Mouse (Mus musculus): ENCODE results near the gene Nt5c. TPM values are rescaled to one million over a fixed set of nuclear protein-coding genes. Genes with fewer than 3 reads are reported as not detected.

The Nt5c gene
- polyA plus RNA-seq, 1 experiment from 2014 or later = 80.3 TPM

GRCm38 (mm10) chr11:115519581-115519980 is 27.9 kb upstream of the Nt5c start:
- H3K9me3 ChIP-seq = no peaks in the 10 kb centered on the region
- WGBS = 93% methylated on average over 3 of the region's 3 CpGs
- peaks cover 17% of the 10 kb centered on the region for H3K36me3 ChIP-seq (replicated peaks)
- no peak overlapping the region for H3K27ac ChIP-seq
- H3K4me3 ChIP-seq (replicated peaks) = no peak overlapping the region
- H3K4me2 ChIP-seq = no peak overlapping the region
- H3K9ac ChIP-seq = no peak overlapping the region
- H3K27me3 ChIP-seq = no peaks in the 10 kb centered on the region
- peaks cover 3% of the 10 kb centered on the region; the same call in 1 of the 2 replicates for H3K4me1 ChIP-seq
- no peak for ATAC-seq (ENCODE audit: low FRiP score)

DNA sequence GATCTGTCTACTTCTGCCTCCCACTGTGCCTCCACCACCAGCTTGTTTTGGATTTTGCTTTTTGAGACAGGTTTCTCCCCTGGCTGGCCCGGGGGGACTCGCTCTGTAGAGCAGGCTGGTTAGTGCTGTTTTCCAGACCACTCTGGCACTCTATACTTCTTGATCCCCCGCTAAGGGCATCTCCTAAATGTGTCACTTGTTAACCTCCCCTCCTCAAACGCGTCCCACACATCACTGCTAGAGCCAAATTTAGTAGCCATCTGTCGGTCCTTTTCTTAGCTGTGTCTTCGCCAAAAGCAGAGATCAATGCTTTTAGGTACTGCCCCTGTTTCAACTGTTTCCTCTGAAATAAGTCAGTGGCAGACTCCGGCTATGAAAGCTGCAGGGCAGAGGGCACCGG is 27.0 kb upstream of the Nt5c start:
- no peak overlapping the region for H3K4me3 ChIP-seq (replicated peaks)
- peaks cover 10% of the 10 kb centered on the region for H3K36me3 ChIP-seq (replicated peaks)
- H3K9ac ChIP-seq = no peak overlapping the region
- peaks cover 3% of the 10 kb centered on the region; the same call in 1 of the 2 replicates for H3K4me1 ChIP-seq
- ATAC-seq (ENCODE audit: low FRiP score) = no peak
- 82% methylated on average over 9 of the region's 9 CpGs for WGBS
- H3K27me3 ChIP-seq = no peaks in the 10 kb centered on the region
- no peak overlapping the region for H3K27ac ChIP-seq
- H3K9me3 ChIP-seq = no peaks in the 10 kb centered on the region
- H3K4me2 ChIP-seq = no peak overlapping the region

DNA sequence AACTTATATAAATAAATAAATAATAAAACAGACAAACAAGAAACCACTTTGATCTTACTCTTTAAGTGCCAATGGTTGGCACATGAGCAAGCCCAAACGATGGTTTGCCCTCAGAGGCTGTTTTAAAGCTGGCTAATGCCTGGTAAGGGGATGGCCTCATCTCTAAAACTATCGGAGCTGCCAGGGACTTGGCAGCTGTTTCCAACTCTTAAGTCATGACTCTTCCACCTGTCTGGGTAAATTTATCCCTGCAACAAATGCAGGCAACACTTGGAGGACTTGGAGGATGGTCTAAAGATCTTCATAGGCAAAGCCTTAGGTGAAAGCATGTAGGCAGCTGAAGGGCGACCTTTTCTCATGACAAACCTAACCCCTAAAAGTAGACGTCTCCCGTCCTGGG is 25.3 kb upstream of the Nt5c start:
- no peak overlapping the region for H3K4me3 ChIP-seq (replicated peaks)
- no peak overlapping the region for H3K27ac ChIP-seq
- peaks cover under 1% of the 10 kb centered on the region for H3K36me3 ChIP-seq (replicated peaks)
- no peaks in the 10 kb centered on the region for H3K27me3 ChIP-seq
- ATAC-seq (ENCODE audit: low FRiP score) = no peak
- H3K4me1 ChIP-seq = peaks cover 10% of the 10 kb centered on the region
- 89% methylated on average over 5 of the region's 5 CpGs for WGBS
- no peaks in the 10 kb centered on the region for H3K9me3 ChIP-seq
- no peak overlapping the region for H3K4me2 ChIP-seq
- H3K9ac ChIP-seq = no peak overlapping the region

DNA sequence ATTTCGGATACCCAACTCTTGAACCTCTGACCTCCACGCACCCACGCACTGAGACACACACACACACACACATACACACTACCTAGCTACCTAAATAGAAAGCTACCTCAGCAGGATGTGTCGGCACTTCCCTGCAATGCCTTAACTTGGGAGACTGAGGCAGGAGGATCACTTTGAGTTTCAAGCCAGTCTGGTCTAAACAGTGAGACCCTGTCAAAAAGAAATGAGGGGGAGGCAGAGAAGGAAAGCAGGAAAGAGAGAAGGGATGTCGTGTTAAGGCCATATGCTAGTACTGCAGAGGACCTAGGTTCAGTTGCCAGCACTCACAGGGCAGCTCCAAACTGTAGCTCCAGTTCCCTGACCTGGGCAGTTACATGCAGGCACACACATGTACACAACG is 23.4 kb upstream of the Nt5c start:
- peaks cover 29% of the 10 kb centered on the region for H3K4me1 ChIP-seq
- no peak overlapping the region for H3K27ac ChIP-seq

DNA sequence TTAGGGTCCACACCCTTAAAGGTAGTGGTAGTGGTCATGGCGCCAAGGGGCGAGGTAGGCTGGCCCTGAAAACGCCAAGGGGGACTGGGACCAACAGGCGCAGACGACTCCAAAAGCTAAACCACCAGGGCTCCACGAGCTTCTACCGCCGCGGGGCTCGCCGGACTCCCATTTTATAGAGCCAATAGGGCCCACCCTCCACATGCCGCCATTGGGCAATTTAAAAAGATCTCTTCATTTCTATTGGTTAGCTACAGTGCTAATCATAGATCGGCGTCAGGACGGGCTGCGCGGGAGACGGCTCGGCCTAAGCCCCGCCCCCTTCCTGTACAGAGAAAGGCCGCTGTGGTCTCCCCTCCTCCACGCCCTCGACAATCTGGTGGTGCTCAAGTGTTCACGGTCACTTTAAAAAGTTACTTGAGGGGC is 22.6 kb upstream of the Nt5c start, which contains the start of gene Jpt1:
TSS of gene Jpt1 (minus strand) at position 150 of the 426 bp plus-strand sequence.
- under 1% methylated on average over 24 of the region's 24 CpGs for WGBS
- peak within 1 kb of the TSS; percentile 99 for H3K9ac ChIP-seq
- no peaks in the 10 kb centered on the region for H3K36me3 ChIP-seq (replicated peaks)
- peak within 1 kb of the TSS; percentile 86 for H3K27ac ChIP-seq
- no peaks in the 10 kb centered on the region for H3K9me3 ChIP-seq
- no peaks in the 10 kb centered on the region for H3K27me3 ChIP-seq
- H3K4me2 ChIP-seq = peak within 1 kb of the TSS; percentile 73
- H3K4me1 ChIP-seq = peaks cover 34% of the 10 kb centered on the region
- H3K4me3 ChIP-seq (replicated peaks) = peak within 1 kb of the TSS; percentile 100
- peak; percentile 98 for ATAC-seq (ENCODE audit: low FRiP score)

More for the DNA sequence above, 23.4 kb upstream of the Nt5c start:
- no peak overlapping the region for H3K9ac ChIP-seq
- ATAC-seq (ENCODE audit: low FRiP score) = no peak
- no peak overlapping the region; the same call in 1 of the 2 replicates for H3K4me2 ChIP-seq
- no peaks in the 10 kb centered on the region for H3K36me3 ChIP-seq (replicated peaks)
- WGBS = 77% methylated on average over 6 of the region's 6 CpGs
- no peaks in the 10 kb centered on the region for H3K27me3 ChIP-seq
- H3K4me3 ChIP-seq (replicated peaks) = no peak overlapping the region
- no peaks in the 10 kb centered on the region for H3K9me3 ChIP-seq

DNA sequence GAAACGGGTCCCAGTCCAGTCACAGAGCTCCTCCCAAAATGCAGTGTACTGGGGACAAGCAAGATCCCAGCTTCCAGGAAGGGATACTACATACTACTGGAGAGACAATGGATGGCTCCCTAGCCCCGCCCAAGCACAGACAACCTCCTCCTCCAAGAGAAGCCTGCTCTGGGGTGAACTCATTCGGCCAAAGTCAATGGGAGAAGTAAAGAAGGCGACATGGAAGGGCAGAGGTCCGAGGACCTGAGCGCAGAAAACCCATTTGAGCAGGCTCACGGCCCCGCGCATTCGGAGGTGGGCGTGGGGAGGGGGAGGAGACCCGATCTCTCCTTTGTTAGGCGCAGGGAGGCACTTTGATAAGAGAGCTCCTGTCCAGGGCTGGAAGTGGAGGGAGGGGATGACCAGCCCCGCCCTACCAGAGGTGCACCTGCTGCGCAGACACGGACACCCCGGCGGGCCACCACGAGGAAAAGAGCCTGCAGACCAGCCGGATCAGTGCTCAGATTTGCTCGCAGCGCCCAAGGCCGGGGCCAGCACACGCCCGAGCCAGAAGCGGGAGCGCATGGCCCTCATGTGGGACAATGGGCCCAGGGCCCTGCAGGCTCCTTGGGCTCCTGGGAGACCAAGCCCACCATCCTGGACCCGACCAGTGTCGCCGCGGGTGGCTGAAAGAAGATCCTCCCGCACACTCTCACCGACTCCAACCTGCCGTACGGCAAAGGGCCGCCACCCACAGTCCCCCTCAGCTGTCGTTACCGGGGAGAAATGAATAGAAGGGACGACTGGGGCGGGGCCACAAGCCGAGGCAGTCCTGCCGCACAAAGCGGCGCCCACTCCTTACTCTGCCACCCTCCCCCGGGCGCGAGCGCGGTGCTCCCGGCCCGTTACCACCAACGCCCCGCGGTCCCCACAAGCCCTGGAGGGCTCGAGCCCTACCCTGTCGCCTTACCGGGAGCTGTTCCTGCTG is 21.9 kb upstream of the Nt5c start:
- no peaks in the 10 kb centered on the region for H3K27me3 ChIP-seq
- peak; percentile 65 for ATAC-seq (ENCODE audit: low FRiP score)
- peaks cover 39% of the 10 kb centered on the region for H3K4me1 ChIP-seq
- no peaks in the 10 kb centered on the region for H3K36me3 ChIP-seq (replicated peaks)
- H3K9me3 ChIP-seq = no peaks in the 10 kb centered on the region
- H3K4me2 ChIP-seq = peak overlapping the region; percentile 73
- peak overlapping the region; percentile 86 for H3K27ac ChIP-seq
- H3K4me3 ChIP-seq (replicated peaks) = peak overlapping the region; percentile 100
- under 1% methylated on average over 55 of the region's 57 CpGs for WGBS
- H3K9ac ChIP-seq = peak overlapping the region; percentile 99

- peak overlapping the region; percentile 99 for H3K9ac ChIP-seq
- 17% methylated on average over 8 of the region's 8 CpGs for WGBS
- no peak for ATAC-seq (ENCODE audit: low FRiP score)
- H3K4me3 ChIP-seq (replicated peaks) = peak overlapping the region; percentile 100
- H3K27me3 ChIP-seq = no peaks in the 10 kb centered on the region
- H3K9me3 ChIP-seq = no peaks in the 10 kb centered on the region
- H3K4me2 ChIP-seq = peak overlapping the region; percentile 73
- H3K27ac ChIP-seq = peak overlapping the region; percentile 86
- peaks cover 48% of the 10 kb centered on the region for H3K4me1 ChIP-seq
- no peaks in the 10 kb centered on the region for H3K36me3 ChIP-seq (replicated peaks)
These were observed 20.9 kb upstream of the Nt5c start for GRCm38 (mm10) chr11:115512407-115513183.

DNA sequence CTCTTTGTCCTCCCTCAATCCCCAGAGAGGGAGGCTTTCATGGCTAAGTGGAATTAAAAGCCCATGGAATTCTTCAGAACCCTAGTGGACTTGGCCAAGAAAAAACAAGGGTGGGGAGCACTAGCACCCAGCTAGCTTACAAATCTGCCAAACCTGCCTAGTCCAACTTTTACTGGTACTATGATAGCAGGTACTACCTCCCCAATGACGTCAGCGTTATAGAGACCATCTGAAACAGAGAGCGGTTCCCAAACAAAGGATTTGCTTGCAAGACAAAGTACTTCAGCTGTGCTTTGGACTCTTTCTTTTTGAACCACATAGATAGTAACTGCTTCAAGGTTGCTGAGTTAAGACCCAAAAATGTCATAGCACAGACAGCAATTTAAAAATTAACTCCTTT is 20.3 kb upstream of the Nt5c start:
- Histone ChIP-seq H3K9ac (peak overlapping the region; percentile 99), H3K36me3 (replicated peaks) (0 out of 2 replicates have a peak, but pooled peaks cover 4% of the 10 kb centered on the region), H3K9me3 (no peaks in the 10 kb centered on the region), H3K4me2 (peak overlapping the region; percentile 73), H3K27ac (peak overlapping the region; percentile 86; the same call in 1 of the 2 replicates), H3K4me1 (peaks cover 54% of the 10 kb centered on the region), H3K4me3 (replicated peaks) (peak overlapping the region; percentile 100), H3K27me3 (no peaks in the 10 kb centered on the region)
- ATAC-seq (ENCODE audit: low FRiP score) = no peak
- WGBS = 34% methylated on average over 3 of the region's 3 CpGs

DNA sequence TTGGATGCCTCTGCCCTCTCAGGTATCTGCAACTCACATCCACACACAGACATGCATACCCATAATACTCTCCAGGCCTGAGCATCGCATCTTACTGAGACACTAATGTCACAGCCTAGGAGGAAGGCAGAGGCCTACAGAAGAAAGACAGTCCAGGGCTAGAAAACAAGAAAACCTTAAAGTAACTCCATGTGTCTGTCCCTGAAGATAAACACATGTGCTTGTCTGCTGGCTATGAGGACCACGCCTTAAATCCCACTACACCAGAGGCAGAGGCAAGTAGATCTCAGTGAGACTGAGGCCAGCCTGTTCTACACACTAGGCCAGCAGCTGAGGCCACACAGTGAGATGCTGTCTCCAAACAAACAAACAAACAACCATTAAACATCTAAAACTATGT is 19.5 kb upstream of the Nt5c start:
- H3K27ac ChIP-seq = peak overlapping the region; percentile 86; the same call in 1 of the 2 replicates
- H3K4me3 ChIP-seq (replicated peaks) = peak overlapping the region; percentile 100
- H3K4me1 ChIP-seq = peaks cover 62% of the 10 kb centered on the region
- ATAC-seq (ENCODE audit: low FRiP score) = no peak
- H3K9me3 ChIP-seq = no peaks in the 10 kb centered on the region
- H3K27me3 ChIP-seq = no peaks in the 10 kb centered on the region
- H3K9ac ChIP-seq = peak overlapping the region; percentile 99
- 68% methylated on average over 2 of the region's 2 CpGs for WGBS
- H3K36me3 ChIP-seq (replicated peaks) = 0 out of 2 replicates have a peak, but pooled peaks cover 13% of the 10 kb centered on the region
- peak overlapping the region; percentile 73 for H3K4me2 ChIP-seq

DNA sequence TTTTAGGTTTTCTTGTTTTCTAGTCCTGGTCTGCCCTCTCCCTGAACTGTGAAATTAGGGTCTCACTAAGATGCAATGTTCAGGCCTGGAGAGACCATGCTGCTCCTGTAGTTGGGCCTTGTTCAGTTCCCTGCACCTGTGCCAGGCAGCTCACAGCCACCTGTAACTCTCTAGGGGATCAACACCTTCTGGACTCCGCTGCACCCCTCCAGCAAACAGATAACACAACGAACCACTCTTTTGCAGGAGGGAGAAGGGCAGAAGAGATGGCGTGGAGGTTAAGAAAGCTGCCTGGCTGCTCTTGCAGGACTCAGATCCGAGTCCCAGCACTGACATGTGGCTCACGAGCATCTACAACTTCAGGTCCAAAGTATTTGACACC is 18.8 kb upstream of the Nt5c start:
- Histone ChIP-seq H3K9ac (peak overlapping the region; percentile 99), H3K27ac (peak overlapping the region; percentile 57), H3K4me2 (peak overlapping the region; percentile 73), H3K36me3 (replicated peaks) (0 out of 2 replicates have a peak, but pooled peaks cover 14% of the 10 kb centered on the region), H3K4me3 (replicated peaks) (peak overlapping the region; percentile 100), H3K4me1 (peaks cover 67% of the 10 kb centered on the region), H3K27me3 (no peaks in the 10 kb centered on the region), H3K9me3 (no peaks in the 10 kb centered on the region)
- no peak for ATAC-seq (ENCODE audit: low FRiP score)
- 53% methylated on average over 5 of the region's 5 CpGs for WGBS

GRCm38 (mm10) chr11:115509773-115510506 is 18.3 kb upstream of the Nt5c start:
- WGBS = 44% methylated on average over 6 of the region's 6 CpGs
- Histone ChIP-seq H3K9ac (peak overlapping the region; percentile 99), H3K4me1 (peaks cover 69% of the 10 kb centered on the region), H3K36me3 (replicated peaks) (peaks cover 18% of the 10 kb centered on the region), H3K27me3 (no peaks in the 10 kb centered on the region), H3K9me3 (no peaks in the 10 kb centered on the region), H3K4me2 (peak overlapping the region; percentile 73), H3K27ac (peak overlapping the region; percentile 57), H3K4me3 (replicated peaks) (peak overlapping the region; percentile 100)
- ATAC-seq (ENCODE audit: low FRiP score) = no peak

Measured in forebrain, embryonic 12.5 days (tissue).